Mouse (Mus musculus) ES-E14 (cell line): ENCODE measurements around the gene Erbb4. TPM values are rescaled to one million over a fixed set of nuclear protein-coding genes. Genes with fewer than 3 reads are reported as not detected.

ENCODE experiments used
- DNase-seq: peaks from one replicate; pipeline ENCODE4 v3.0.0-alpha.2; 2013; ENCODE audit warnings: low read depth, low spot score
- H3K27ac ChIP-seq: 2 replicates; pipeline ENCODE4 v1.5.1; 2012; ENCODE audit warnings: low read depth, mild to moderate bottlenecking, low read length, moderate library complexity, mixed read lengths; ENCODE audit not compliant: poor library complexity, insufficient read depth, severe bottlenecking
- H3K36me3 ChIP-seq: 2 replicates; pipeline ENCODE4 v1.6.1; 2012; ENCODE audit warnings: mild to moderate bottlenecking, low read length, moderate library complexity, mixed read lengths; ENCODE audit not compliant: control insufficient read depth, poor library complexity, insufficient read depth, severe bottlenecking
- H3K4me1 ChIP-seq, 2 experiments: fragments of 150-350 bp in 1 of 2; sonication (generic) in 1 of 2; 2 replicates each; pipeline ENCODE4 v1.6.1; 2012; ENCODE audit warnings: low read length in 2 of 2, mild to moderate bottlenecking in 1 of 2, mixed read lengths in 1 of 2; ENCODE audit not compliant: control insufficient read depth in 2 of 2, insufficient read depth in 2 of 2, poor library complexity in 1 of 2
- H3K4me3 ChIP-seq, 2 experiments: fragments of 150-350 bp in 1 of 2; sonication (generic) in 1 of 2; 2 replicates each; pipeline ENCODE4 v1.5.1; 2012; ENCODE audit warnings: low read length in 2 of 2, low read depth in 1 of 2, mild to moderate bottlenecking in 1 of 2, mixed read lengths in 1 of 2; ENCODE audit not compliant: insufficient read depth in 1 of 2, poor library complexity in 1 of 2, severe bottlenecking in 1 of 2
- H3K9ac ChIP-seq: 2 replicates; pipeline ENCODE4 v1.6.1; 2012; ENCODE audit warnings: low read depth, mild to moderate bottlenecking, low read length, mixed read lengths; ENCODE audit not compliant: poor library complexity, insufficient read depth, severe bottlenecking
- H3K9me3 ChIP-seq: fragments of 150-350 bp; sonication (generic); 2 replicates; pipeline ENCODE4 v1.6.1; 2012; ENCODE audit warnings: low read depth, mild to moderate bottlenecking, low read length; ENCODE audit not compliant: control insufficient read depth, insufficient read depth
- CHD2 ChIP-seq: IDR thresholded peaks from 2 replicates; pipeline ENCODE4 v1.6.1; 2014; ENCODE audit warnings: mild to moderate bottlenecking, low read depth, low read length, inconsistent platforms
- HCFC1 ChIP-seq: IDR thresholded peaks from 2 replicates; pipeline ENCODE4 v1.6.1; 2012; ENCODE audit warnings: low read length, inconsistent platforms, borderline replicate concordance; ENCODE audit not compliant: insufficient read depth
- MAFK ChIP-seq: IDR thresholded peaks from 2 replicates; pipeline ENCODE4 v1.6.1; 2014; ENCODE audit warnings: mild to moderate bottlenecking, low read depth, low read length, inconsistent platforms; ENCODE audit not compliant: insufficient read depth
- ZC3H11A ChIP-seq: IDR thresholded peaks from 2 replicates; pipeline ENCODE4 v1.6.1; 2012; ENCODE audit warnings: low read depth, mild to moderate bottlenecking, inconsistent platforms, low read length, borderline replicate concordance
- ZNF384 ChIP-seq: IDR thresholded peaks from 2 replicates; pipeline ENCODE4 v1.6.1; 2012; ENCODE audit warnings: low read depth, low read length, inconsistent platforms
- in situ Hi-C, 2 experiments: fragments of 600-800 bp; cut with MboI; formaldehyde crosslinking; loops; one replicate each; pipeline ENCODE4 v1.15.1; 2025; ENCODE audit warnings: low sequenced_read_pairs in 2 of 2, inconsistent platforms in 1 of 2; ENCODE audit not compliant: unreplicated experiment in 2 of 2
- total RNA-seq: library from RNA; depleted of rRNA; stranded (reverse); fragments of 300-350 nt; gene quantifications from 2 replicates; pipeline ENCODE4 v1.2.3, GENCODE M21; 2012

Erbb4 gene
- total RNA-seq, 1 experiment, result not detected

GRCm38 (mm10) chr1:68542942-68543341 lies 564.9 kb downstream of the Erbb4 start:
- H3K36me3 ChIP-seq, result no peaks in the 10 kb centered on the region
- in situ Hi-C loops, result no loop called here
- no peak for TF ChIP-seq CHD2
- TF ChIP-seq ZC3H11A, result no peak
- TF ChIP-seq ZNF384, result no peak
- no peak for TF ChIP-seq HCFC1
- no peak for TF ChIP-seq MAFK
- H3K4me1 ChIP-seq, result no peaks in the 10 kb centered on the region
- H3K9me3 ChIP-seq, result no peaks in the 10 kb centered on the region
- H3K4me3 ChIP-seq, result no peak overlapping the region
- no peak overlapping the region for H3K9ac ChIP-seq
- H3K27ac ChIP-seq, result no peak overlapping the region
- no peak for DNase-seq

GRCm38 (mm10) chr1:68517820-68518219 lies 590.0 kb downstream of the Erbb4 start:
- TF ChIP-seq ZNF384 (no peak), MAFK (no peak), ZC3H11A (no peak), CHD2 (no peak), HCFC1 (no peak)
- DNase-seq, result no peak
- in situ Hi-C loops, result no loop called here

GRCm38 (mm10) chr1:68503873-68504272 lies 604.0 kb downstream of the Erbb4 start:
- H3K4me1 ChIP-seq, result no peaks in the 10 kb centered on the region

More at GRCm38 (mm10) chr1:68517820-68518219, 590.0 kb downstream of the Erbb4 start:
- Histone ChIP-seq H3K36me3 (no peaks in the 10 kb centered on the region), H3K4me3 (no peak overlapping the region), H3K9me3 (no peaks in the 10 kb centered on the region), H3K4me1 (no peaks in the 10 kb centered on the region), H3K9ac (no peak overlapping the region), H3K27ac (no peak overlapping the region)

GRCm38 (mm10) chr1:68501561-68501960 lies 606.3 kb downstream of the Erbb4 start:
- no peaks in the 10 kb centered on the region for H3K4me1 ChIP-seq
- in situ Hi-C loops, result no loop called here
- no peak overlapping the region for H3K9ac ChIP-seq
- no peaks in the 10 kb centered on the region for H3K36me3 ChIP-seq
- no peaks in the 10 kb centered on the region for H3K9me3 ChIP-seq
- TF ChIP-seq ZNF384, result no peak
- no peak for TF ChIP-seq MAFK
- TF ChIP-seq ZC3H11A, result no peak
- TF ChIP-seq CHD2, result no peak
- TF ChIP-seq HCFC1, result no peak
- H3K4me3 ChIP-seq, result no peak overlapping the region
- H3K27ac ChIP-seq, result no peak overlapping the region
- no peak for DNase-seq

More at GRCm38 (mm10) chr1:68503873-68504272, 604.0 kb downstream of the Erbb4 start:
- Histone ChIP-seq H3K9me3 (no peaks in the 10 kb centered on the region), H3K9ac (no peak overlapping the region), H3K4me3 (no peak overlapping the region), H3K27ac (no peak overlapping the region), H3K36me3 (no peaks in the 10 kb centered on the region)
- in situ Hi-C loops, result no loop called here
- TF ChIP-seq MAFK (no peak), ZNF384 (no peak), HCFC1 (no peak), CHD2 (no peak), ZC3H11A (no peak)
- no peak for DNase-seq

DNA sequence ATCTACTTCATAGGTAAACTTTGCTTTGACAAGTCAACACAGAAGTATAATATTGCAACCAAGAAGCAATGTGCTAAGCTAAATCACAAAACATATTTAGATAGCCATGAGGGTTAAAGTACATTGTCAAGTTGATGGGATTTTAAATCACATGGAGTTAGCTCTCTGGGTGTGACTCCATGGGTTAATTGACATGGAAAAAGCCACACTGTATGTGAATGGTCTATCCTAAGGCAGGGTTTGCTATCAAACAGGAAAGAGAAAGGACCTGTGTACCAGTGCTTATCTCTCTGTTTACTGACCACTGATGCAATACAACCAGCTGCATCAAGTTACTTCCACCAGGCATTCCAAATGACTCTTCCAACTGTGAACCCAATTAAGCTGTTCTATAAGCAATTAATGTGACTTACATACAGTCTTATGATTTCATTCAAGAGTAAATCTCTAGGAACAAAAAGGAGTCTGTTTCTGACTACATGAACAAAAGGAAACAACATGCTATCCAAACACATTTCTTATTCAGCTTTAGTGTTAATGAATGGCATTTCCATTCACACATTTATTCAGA lies 641.4 kb downstream of the Erbb4 start:
- no peaks in the 10 kb centered on the region for H3K4me1 ChIP-seq
- no peak overlapping the region for H3K27ac ChIP-seq
- no peak overlapping the region for H3K4me3 ChIP-seq
- H3K36me3 ChIP-seq, result no peaks in the 10 kb centered on the region
- no peak overlapping the region for H3K9ac ChIP-seq
- no peak for TF ChIP-seq ZNF384
- TF ChIP-seq HCFC1, result no peak
- no peak for TF ChIP-seq ZC3H11A
- no peak for TF ChIP-seq CHD2
- TF ChIP-seq MAFK, result no peak
- DNase-seq, result no peak
- in situ Hi-C loops, result no loop called here
- H3K9me3 ChIP-seq, result peaks cover 2% of the 10 kb centered on the region; the same call in 1 of the 2 replicates
